Mouse (Mus musculus) limb, embryonic 12.5 days (tissue): ENCODE measurements at regions not wholly inside any gene's neighbourhood (a gene's known extent, or its start where the extent isn't known, plus 50 kb on each side); places are given as distances from the start of the nearest gene placed in this dataset.

Experiments
- ATAC-seq: fragments of 200-750 bp; cut with Nextera tagmentation; 2 replicates; pipeline ENCODE4 v1.8.0; 2017; ENCODE audit warnings: low read depth, moderate TSS enrichment; ENCODE audit not compliant: insufficient number of reproducible peaks, insufficient read depth, low FRiP score, low TSS enrichment
- H3K27ac ChIP-seq: fragments of 300-500 bp; sonication (generic); 2 replicates; pipeline ENCODE4 v1.5.1; 2016; ENCODE audit warnings: mild to moderate bottlenecking, moderate library complexity
- H3K27me3 ChIP-seq: fragments of 300-500 bp; sonication (generic); 2 replicates; pipeline ENCODE4 v1.6.1; 2016; ENCODE audit warnings: mild to moderate bottlenecking, moderate library complexity
- H3K36me3 ChIP-seq: fragments of 300-500 bp; sonication (generic); 2 replicates; pipeline ENCODE4 v1.6.1; 2016; ENCODE audit warnings: mild to moderate bottlenecking, moderate library complexity
- H3K4me1 ChIP-seq: fragments of 300-500 bp; sonication (generic); replicated peaks from 2 replicates; pipeline ENCODE4 v1.6.1; 2016
- H3K4me2 ChIP-seq: fragments of 300-500 bp; sonication (generic); 2 replicates; pipeline ENCODE4 v1.6.1; 2016; ENCODE audit warnings: mild to moderate bottlenecking, moderate library complexity
- H3K4me3 ChIP-seq: fragments of 300-500 bp; sonication (generic); replicated peaks from 2 replicates; pipeline ENCODE4 v1.5.1; 2016; ENCODE audit warnings: mild to moderate bottlenecking
- H3K9ac ChIP-seq: fragments of 300-500 bp; sonication (generic); replicated peaks from 2 replicates; pipeline ENCODE4 v1.6.1; 2016; ENCODE audit warnings: mild to moderate bottlenecking, moderate library complexity
- H3K9me3 ChIP-seq: fragments of 300-500 bp; sonication (generic); 2 replicates; pipeline ENCODE4 v1.6.1; 2016; ENCODE audit warnings: mild to moderate bottlenecking, moderate library complexity
- WGBS: fragments of 180-500 bp; shearing (Covaris S2); methylation state at CpG from one replicate; pipeline ENCODE4 v1.1.7; 2016; 5-methylcytosine and 5-hydroxymethylcytosine counted together

GRCm38 (mm10) chr2:170945401-170946105 lies 213.9 kb downstream of the Dok5 start:
- Histone ChIP-seq H3K27me3 (no peaks in the 10 kb centered on the region), H3K36me3 (no peaks in the 10 kb centered on the region), H3K4me1 (peaks cover 8% of the 10 kb centered on the region; the same call in 1 of the 2 replicates), H3K27ac (no peak overlapping the region), H3K9me3 (no peaks in the 10 kb centered on the region), H3K4me2 (0 out of 2 replicates have a peak overlapping the region, but pooled peaks have one; percentile 4), H3K9ac (no peak overlapping the region), H3K4me3 (no peak overlapping the region)
- no peak for ATAC-seq
- WGBS, result 82% methylated on average over 16 of the region's 16 CpGs

- no peaks in the 10 kb centered on the region for H3K36me3 ChIP-seq
- no peak overlapping the region for H3K27ac ChIP-seq
- ATAC-seq, result no peak
- peaks cover 8% of the 10 kb centered on the region; the same call in 1 of the 2 replicates for H3K4me1 ChIP-seq
- no peak overlapping the region for H3K4me3 ChIP-seq
- 87% methylated on average over 15 of the region's 15 CpGs for WGBS
- no peaks in the 10 kb centered on the region for H3K9me3 ChIP-seq
- no peak overlapping the region for H3K9ac ChIP-seq
- no peaks in the 10 kb centered on the region for H3K27me3 ChIP-seq
- 0 out of 2 replicates have a peak overlapping the region, but pooled peaks have one; percentile 4 for H3K4me2 ChIP-seq
These were observed 214.6 kb downstream of the Dok5 start for GRCm38 (mm10) chr2:170946106-170946657.

DNA sequence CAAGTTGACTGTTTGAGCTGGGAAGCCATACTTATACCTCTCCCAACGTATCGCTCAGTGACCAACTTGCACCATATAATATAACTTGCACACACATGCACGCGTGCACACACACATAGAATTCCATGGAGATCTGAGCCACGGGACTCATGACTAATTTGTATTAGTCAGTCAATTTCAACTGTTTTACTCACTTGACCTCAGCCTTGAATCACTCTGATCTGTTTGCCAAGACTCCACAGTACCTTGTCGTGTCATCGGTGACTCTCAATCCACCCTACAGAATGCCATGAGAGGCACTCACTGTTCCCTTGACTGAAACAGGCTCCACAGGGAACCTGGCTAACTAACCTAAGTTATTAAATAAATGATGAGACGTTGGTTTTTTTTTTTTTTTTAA lies 215.6 kb downstream of the Dok5 start:
- Histone ChIP-seq H3K9me3 (no peaks in the 10 kb centered on the region), H3K27ac (no peak overlapping the region), H3K36me3 (no peaks in the 10 kb centered on the region), H3K4me1 (peaks cover 8% of the 10 kb centered on the region; the same call in 1 of the 2 replicates), H3K4me3 (no peak overlapping the region), H3K27me3 (no peaks in the 10 kb centered on the region), H3K9ac (no peak overlapping the region), H3K4me2 (no peak overlapping the region)
- 92% methylated on average over 8 of the region's 8 CpGs for WGBS
- no peak for ATAC-seq

- no peak overlapping the region for H3K27ac ChIP-seq
- ATAC-seq, result no peak
- H3K4me2 ChIP-seq, result no peak overlapping the region
- no peaks in the 10 kb centered on the region for H3K9me3 ChIP-seq
- H3K36me3 ChIP-seq, result no peaks in the 10 kb centered on the region
- H3K4me3 ChIP-seq, result no peak overlapping the region
- 92% methylated on average over 17 of the region's 17 CpGs for WGBS
- H3K27me3 ChIP-seq, result no peaks in the 10 kb centered on the region
- H3K4me1 ChIP-seq, result no peaks in the 10 kb centered on the region
- no peak overlapping the region for H3K9ac ChIP-seq
These were observed 223.0 kb downstream of the Dok5 start for GRCm38 (mm10) chr2:170954626-170955025.

DNA sequence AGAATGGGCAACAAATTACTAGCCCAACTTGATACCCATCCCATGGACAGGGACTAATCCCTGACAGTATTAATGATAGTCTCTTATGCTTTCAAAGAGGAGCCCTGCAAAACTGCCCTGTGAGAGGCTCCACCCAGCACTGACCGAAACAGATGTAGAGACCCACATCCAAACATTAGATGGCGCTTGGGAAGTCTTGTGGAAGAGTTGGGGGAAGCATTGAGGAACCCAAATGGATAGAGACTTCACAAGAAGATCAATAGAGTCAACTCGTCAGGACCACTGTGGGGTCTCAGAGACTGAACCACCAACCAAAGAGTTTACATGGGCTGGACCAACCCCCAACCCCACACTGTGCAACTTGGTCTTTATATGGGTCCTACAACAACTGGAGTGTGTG lies 225.2 kb downstream of the Dok5 start:
- 84% methylated on average over 3 of the region's 3 CpGs for WGBS
- ATAC-seq, result no peak
- Histone ChIP-seq H3K4me3 (no peak overlapping the region), H3K4me1 (no peaks in the 10 kb centered on the region), H3K27ac (no peak overlapping the region), H3K4me2 (no peak overlapping the region), H3K36me3 (no peaks in the 10 kb centered on the region), H3K9me3 (no peaks in the 10 kb centered on the region), H3K27me3 (no peaks in the 10 kb centered on the region), H3K9ac (no peak overlapping the region)

- whole genome bisulfite sequencing, result 82% methylated on average over 4 of the region's 4 CpGs
- Histone ChIP-seq H3K36me3 (no peaks in the 10 kb centered on the region), H3K4me3 (no peak overlapping the region), H3K27me3 (no peaks in the 10 kb centered on the region), H3K4me1 (no peaks in the 10 kb centered on the region), H3K27ac (no peak overlapping the region), H3K4me2 (no peak overlapping the region), H3K9me3 (no peaks in the 10 kb centered on the region), H3K9ac (no peak overlapping the region)
- ATAC-seq, result no peak
These were observed 228.8 kb downstream of the Dok5 start for GRCm38 (mm10) chr2:170960396-170960795.

- no peaks in the 10 kb centered on the region for H3K27me3 ChIP-seq
- H3K9me3 ChIP-seq, result no peaks in the 10 kb centered on the region
- H3K36me3 ChIP-seq, result no peaks in the 10 kb centered on the region
- no peak overlapping the region for H3K4me2 ChIP-seq
- H3K27ac ChIP-seq, result no peak overlapping the region
- 82% methylated on average over 4 of the region's 4 CpGs for WGBS
- no peak overlapping the region for H3K9ac ChIP-seq
- no peak for ATAC-seq
- no peaks in the 10 kb centered on the region for H3K4me1 ChIP-seq
- no peak overlapping the region for H3K4me3 ChIP-seq
These were observed 230.9 kb downstream of the Dok5 start for GRCm38 (mm10) chr2:170962481-170962880.

DNA sequence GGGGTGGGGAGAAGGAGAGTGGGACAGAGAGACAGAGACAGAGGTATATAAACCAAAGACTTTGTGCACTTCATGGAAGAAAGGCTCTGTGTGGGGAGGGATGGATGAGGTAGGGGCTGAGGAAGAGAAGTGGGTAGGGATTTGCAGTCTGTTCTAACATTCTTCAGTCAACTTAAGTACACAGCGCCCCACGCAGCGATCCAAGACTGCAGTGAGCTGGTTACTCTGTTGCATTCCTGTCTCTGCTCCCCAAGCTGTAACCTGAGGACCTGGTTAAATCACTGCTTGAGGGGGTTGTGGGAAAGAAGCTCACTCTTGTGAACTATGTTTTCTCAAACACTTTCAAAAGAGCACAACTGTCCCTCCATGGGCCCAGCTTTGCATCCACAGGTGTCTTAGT lies 237.8 kb downstream of the Dok5 start:
- Histone ChIP-seq H3K9me3 (peaks cover 5% of the 10 kb centered on the region; the same call in 1 of the 2 replicates), H3K4me2 (no peak overlapping the region), H3K27me3 (no peaks in the 10 kb centered on the region), H3K4me3 (no peak overlapping the region), H3K36me3 (no peaks in the 10 kb centered on the region), H3K27ac (peak overlapping the region; percentile 29; the same call in 1 of the 2 replicates), H3K4me1 (peaks cover 6% of the 10 kb centered on the region; the same call in 1 of the 2 replicates), H3K9ac (no peak overlapping the region)
- ATAC-seq, result no peak
- WGBS, result 50% methylated on average over 3 of the region's 3 CpGs

GRCm38 (mm10) chr2:170985357-170985756 lies 253.8 kb downstream of the Dok5 start:
- no peak overlapping the region for H3K27ac ChIP-seq
- ATAC-seq, result no peak
- no peak overlapping the region for H3K4me3 ChIP-seq
- H3K36me3 ChIP-seq, result no peaks in the 10 kb centered on the region
- 85% methylated on average over 1 of the region's 1 CpGs for WGBS
- no peak overlapping the region for H3K9ac ChIP-seq
- peaks cover 7% of the 10 kb centered on the region; the same call in 1 of the 2 replicates for H3K4me1 ChIP-seq
- H3K4me2 ChIP-seq, result no peak overlapping the region
- H3K27me3 ChIP-seq, result no peaks in the 10 kb centered on the region
- peaks cover 3% of the 10 kb centered on the region; the same call in 1 of the 2 replicates for H3K9me3 ChIP-seq

DNA sequence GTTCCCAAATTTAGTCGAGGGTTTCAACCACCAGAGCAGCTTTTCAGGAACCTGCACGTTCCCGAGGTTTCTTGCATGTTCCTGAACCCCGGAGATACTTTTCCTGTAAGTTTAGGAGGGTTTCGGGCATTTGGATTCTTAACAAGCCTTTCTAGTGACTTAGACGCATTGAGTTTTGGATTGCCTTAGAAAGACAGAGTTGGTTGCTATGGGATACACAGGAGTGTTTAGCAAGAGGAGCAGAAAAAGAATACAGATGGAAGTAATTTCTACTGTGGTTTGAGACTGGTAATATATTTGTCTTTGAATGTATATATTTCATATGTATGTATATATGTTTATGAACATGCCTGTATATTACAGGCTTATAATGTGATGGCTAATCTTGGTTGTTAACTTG lies 266.8 kb downstream of the Dok5 start:
- no peaks in the 10 kb centered on the region for H3K36me3 ChIP-seq
- H3K9ac ChIP-seq, result no peak overlapping the region
- WGBS, result 87% methylated on average over 6 of the region's 6 CpGs
- no peaks in the 10 kb centered on the region for H3K27me3 ChIP-seq
- H3K4me3 ChIP-seq, result no peak overlapping the region
- 0 out of 2 replicates have a peak, but pooled peaks cover 3% of the 10 kb centered on the region for H3K4me1 ChIP-seq
- no peak for ATAC-seq
- no peak overlapping the region for H3K27ac ChIP-seq
- H3K4me2 ChIP-seq, result no peak overlapping the region
- peaks cover 3% of the 10 kb centered on the region for H3K9me3 ChIP-seq

- Histone ChIP-seq H3K9ac (no peak overlapping the region), H3K4me3 (no peak overlapping the region), H3K9me3 (no peaks in the 10 kb centered on the region), H3K36me3 (no peaks in the 10 kb centered on the region), H3K4me1 (0 out of 2 replicates have a peak, but pooled peaks cover 3% of the 10 kb centered on the region), H3K4me2 (no peak overlapping the region), H3K27ac (no peak overlapping the region), H3K27me3 (no peaks in the 10 kb centered on the region)
- ATAC-seq, result no peak
- WGBS, result 93% methylated on average over 3 of the region's 3 CpGs
These were observed 268.6 kb downstream of the Dok5 start for GRCm38 (mm10) chr2:171000165-171000564.
